Mouse (Mus musculus) olfactory bulb, adult 2 months (tissue): ENCODE measurements around the gene Ntn4.

Experiments
- CTCF ChIP-seq: fragments of 200-500 bp; IDR thresholded peaks from 2 replicates; pipeline ENCODE4 v1.5.1; 2012; ENCODE audit warnings: low read depth, mild to moderate bottlenecking, low read length, moderate library complexity; ENCODE audit not compliant: insufficient read depth
- POLR2A ChIP-seq: fragments of 200-500 bp; IDR thresholded peaks from 2 replicates; pipeline ENCODE4 v1.6.1; 2012; ENCODE audit warnings: mild to moderate bottlenecking, low read depth, low read length, moderate library complexity; ENCODE audit not compliant: insufficient read depth

DNA sequence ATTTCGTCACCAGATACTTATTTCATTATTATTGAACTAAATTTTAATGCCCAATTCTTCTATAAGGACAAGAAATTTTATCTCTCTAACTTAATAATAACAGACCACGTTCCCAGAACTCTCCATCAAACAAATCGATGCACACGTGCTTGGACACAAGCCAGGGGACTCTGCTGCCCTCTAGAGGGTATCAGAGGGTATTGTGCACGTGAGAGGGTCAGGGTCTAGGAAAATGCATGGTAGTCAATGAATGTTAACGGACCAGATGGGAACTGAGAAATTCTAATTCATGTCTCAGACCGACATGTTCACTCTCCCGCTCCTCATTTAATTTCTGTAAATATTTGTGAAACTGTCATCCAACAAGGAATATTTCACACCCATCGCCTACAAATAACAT lies 32.4 kb upstream of the Ntn4 start:
- TF ChIP-seq CTCF (no peak), POLR2A (no peak)
